Mouse (Mus musculus): Measurements from ENCODE around the gene Gtf2h5. TPM values are rescaled to one million over a fixed set of nuclear protein-coding genes. Genes with fewer than 3 reads are reported as not detected.

Gtf2h5 gene
- polyA plus RNA-seq, 1 experiment from 2014 or later, result 152 TPM

- ATAC-seq (replicated peaks; ENCODE audit: low FRiP score), result no peak
- Histone ChIP-seq H3K4me2 (no peak overlapping the region), H3K36me3 (ENCODE audit: control insufficient read depth, insufficient read depth, low read length) (peaks cover 9% of the 10 kb centered on the region), H3K4me1 (replicated peaks; ENCODE audit: control insufficient read depth, insufficient read depth, low read length) (no peaks in the 10 kb centered on the region), H3K9me3 (ENCODE audit: control insufficient read depth, low read length) (no peaks in the 10 kb centered on the region), H3K27me3 (replicated peaks; ENCODE audit: control insufficient read depth, insufficient read depth, low read length) (no peaks in the 10 kb centered on the region), H3K4me3 (ENCODE audit: low read depth, low read length) (no peak overlapping the region), H3K9ac (ENCODE audit: low read depth, low read length) (no peak overlapping the region), H3K27ac (ENCODE audit: low read depth, low read length) (no peak overlapping the region)
- 80% methylated on average over 2 of the region's 2 CpGs for WGBS
- no peak for DNase-seq (ENCODE audit: low spot score)
Measured at GRCm38 (mm10) chr17:6066021-6066420, 13.6 kb upstream of the Gtf2h5 start.

DNA sequence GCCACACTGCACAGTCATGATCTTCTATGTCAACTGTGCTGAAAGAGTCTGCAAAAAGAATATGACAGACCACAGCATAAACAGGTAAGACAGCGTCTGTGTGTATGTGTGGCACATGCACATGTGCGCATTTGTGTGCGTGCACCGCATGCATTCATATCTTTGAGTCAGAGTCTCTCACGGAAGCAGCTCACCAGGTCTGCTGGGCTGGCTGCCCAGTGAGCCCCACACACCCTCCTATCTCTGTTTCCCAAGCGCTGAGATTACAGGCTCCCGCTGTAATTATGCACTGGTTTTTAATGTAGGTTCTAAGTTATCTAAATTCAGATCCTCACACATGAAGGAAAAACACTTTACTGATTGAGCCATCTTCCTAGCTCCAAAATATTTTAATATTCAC is 12.0 kb upstream of the Gtf2h5 start:
- H3K4me1 ChIP-seq (replicated peaks; ENCODE audit: control insufficient read depth, insufficient read depth, low read length), result no peaks in the 10 kb centered on the region
- no peak overlapping the region for H3K27ac ChIP-seq (ENCODE audit: low read depth, low read length)
- no peak overlapping the region for H3K4me3 ChIP-seq (ENCODE audit: low read depth, low read length)
- ATAC-seq (replicated peaks; ENCODE audit: low FRiP score) (no peak), DNase-seq (ENCODE audit: low spot score) (no peak)
- no peak overlapping the region for H3K9ac ChIP-seq (ENCODE audit: low read depth, low read length)
- H3K4me2 ChIP-seq, result no peak overlapping the region
- H3K27me3 ChIP-seq (replicated peaks; ENCODE audit: control insufficient read depth, insufficient read depth, low read length), result no peaks in the 10 kb centered on the region
- 93% methylated on average over 7 of the region's 7 CpGs for WGBS
- H3K9me3 ChIP-seq (ENCODE audit: control insufficient read depth, low read length), result no peaks in the 10 kb centered on the region
- peaks cover 9% of the 10 kb centered on the region for H3K36me3 ChIP-seq (ENCODE audit: control insufficient read depth, insufficient read depth, low read length)

DNA sequence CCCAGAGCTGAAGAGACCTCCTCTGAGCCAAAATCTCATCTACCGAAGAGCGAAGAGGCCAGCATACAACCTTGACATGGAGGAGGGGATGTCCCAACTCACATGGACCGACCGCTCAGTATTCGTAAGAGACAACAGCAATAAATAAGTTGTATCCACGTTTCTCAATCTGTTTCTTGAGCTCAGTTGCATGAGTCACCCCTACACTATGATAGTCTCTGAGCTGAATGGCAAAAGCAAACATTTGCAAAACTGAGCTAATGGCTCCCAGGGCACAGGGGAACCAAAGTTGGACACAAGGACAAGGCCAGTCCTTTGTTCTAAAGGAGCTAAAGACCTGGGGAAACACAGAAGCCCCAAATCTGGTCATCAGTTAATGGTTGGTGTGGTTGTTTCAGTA is 9.7 kb upstream of the Gtf2h5 start:
- 91% methylated on average over 6 of the region's 6 CpGs for WGBS
- H3K4me2 ChIP-seq, result no peak overlapping the region
- no peak overlapping the region for H3K27ac ChIP-seq (ENCODE audit: low read depth, low read length)
- no peaks in the 10 kb centered on the region for H3K27me3 ChIP-seq (replicated peaks; ENCODE audit: control insufficient read depth, insufficient read depth, low read length)
- no peaks in the 10 kb centered on the region for H3K9me3 ChIP-seq (ENCODE audit: control insufficient read depth, low read length)
- no peak overlapping the region for H3K4me3 ChIP-seq (ENCODE audit: low read depth, low read length)
- H3K9ac ChIP-seq (ENCODE audit: low read depth, low read length), result no peak overlapping the region
- ATAC-seq (replicated peaks; ENCODE audit: low FRiP score) (no peak), DNase-seq (ENCODE audit: low spot score) (no peak)
- peaks cover 12% of the 10 kb centered on the region; the same call in 1 of the 2 replicates for H3K36me3 ChIP-seq (ENCODE audit: control insufficient read depth, insufficient read depth, low read length)
- H3K4me1 ChIP-seq (replicated peaks; ENCODE audit: control insufficient read depth, insufficient read depth, low read length), result no peaks in the 10 kb centered on the region

DNA sequence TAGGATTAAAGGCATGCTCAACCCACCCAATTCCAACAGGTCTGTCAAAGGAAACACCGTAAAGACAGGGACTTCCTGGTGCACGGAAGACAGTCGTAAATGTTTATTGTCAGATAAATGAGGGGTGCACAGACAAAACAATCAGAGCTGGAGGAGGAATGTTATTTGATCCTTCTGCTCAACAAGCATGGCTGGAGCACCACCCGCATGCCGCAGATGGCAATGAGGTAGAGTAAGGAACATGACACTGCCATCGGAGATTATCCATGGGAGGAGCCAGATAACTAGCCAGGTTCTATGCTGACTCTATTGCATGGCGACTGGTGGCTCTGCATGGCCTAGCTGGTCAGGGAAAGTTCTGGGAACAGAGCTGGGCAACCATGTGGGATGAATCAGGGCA is 6.2 kb upstream of the Gtf2h5 start:
- no peak overlapping the region for H3K4me2 ChIP-seq
- DNase-seq (ENCODE audit: low spot score), result no peak
- no peak overlapping the region for H3K4me3 ChIP-seq (ENCODE audit: low read depth, low read length)
- 82% methylated on average over 7 of the region's 7 CpGs for WGBS
- H3K27me3 ChIP-seq (replicated peaks; ENCODE audit: control insufficient read depth, insufficient read depth, low read length), result no peaks in the 10 kb centered on the region
- no peaks in the 10 kb centered on the region for H3K9me3 ChIP-seq (ENCODE audit: control insufficient read depth, low read length)
- H3K27ac ChIP-seq (ENCODE audit: low read depth, low read length), result no peak overlapping the region
- ATAC-seq (replicated peaks; ENCODE audit: low FRiP score), result no peak
- no peak overlapping the region for H3K9ac ChIP-seq (ENCODE audit: low read depth, low read length)
- H3K36me3 ChIP-seq (ENCODE audit: control insufficient read depth, insufficient read depth, low read length), result 0 out of 2 replicates have a peak, but pooled peaks cover 6% of the 10 kb centered on the region
- no peaks in the 10 kb centered on the region; the same call in 1 of the 2 replicates for H3K4me1 ChIP-seq (replicated peaks; ENCODE audit: control insufficient read depth, insufficient read depth, low read length)

DNA sequence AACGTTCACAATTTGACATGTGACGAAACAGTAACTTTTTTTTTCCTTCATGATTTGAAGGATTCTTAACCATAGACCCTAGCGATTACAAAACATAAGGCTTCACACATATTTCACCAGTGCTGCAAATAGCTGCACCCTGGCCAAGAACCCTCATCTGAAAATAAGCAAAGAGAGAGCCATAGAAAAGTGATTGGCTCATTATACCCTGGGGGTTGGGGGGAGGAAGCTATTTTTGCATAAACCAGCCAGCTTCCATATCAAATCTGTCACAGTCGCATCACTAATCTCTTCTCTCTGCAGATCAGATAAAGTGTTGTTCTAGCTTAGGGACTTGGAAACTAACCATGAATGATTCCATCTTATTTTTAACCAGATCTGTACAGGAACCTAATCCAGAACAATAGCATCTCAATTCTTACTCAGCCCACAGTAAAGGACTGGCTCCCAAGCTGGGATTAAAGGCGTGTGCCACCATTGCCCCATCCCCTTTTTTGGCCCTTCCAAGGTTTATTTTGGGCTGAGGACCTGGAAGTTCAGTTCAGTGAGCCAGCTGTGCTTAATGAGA is 3.8 kb downstream of the Gtf2h5 start:
- ATAC-seq (replicated peaks; ENCODE audit: low FRiP score) (no peak), DNase-seq (ENCODE audit: low spot score) (no peak)
- no peak overlapping the region for H3K9ac ChIP-seq (ENCODE audit: low read depth, low read length)
- H3K4me3 ChIP-seq (ENCODE audit: low read depth, low read length), result no peak overlapping the region
- no peaks in the 10 kb centered on the region for H3K9me3 ChIP-seq (ENCODE audit: control insufficient read depth, low read length)
- H3K4me2 ChIP-seq, result no peak overlapping the region
- H3K27ac ChIP-seq (ENCODE audit: low read depth, low read length), result no peak overlapping the region
- 87% methylated on average over 5 of the region's 5 CpGs for WGBS
- peaks cover 3% of the 10 kb centered on the region; the same call in 1 of the 2 replicates for H3K4me1 ChIP-seq (replicated peaks; ENCODE audit: control insufficient read depth, insufficient read depth, low read length)
- H3K27me3 ChIP-seq (replicated peaks; ENCODE audit: control insufficient read depth, insufficient read depth, low read length), result no peaks in the 10 kb centered on the region
- H3K36me3 ChIP-seq (ENCODE audit: control insufficient read depth, insufficient read depth, low read length), result peaks cover 6% of the 10 kb centered on the region

DNA sequence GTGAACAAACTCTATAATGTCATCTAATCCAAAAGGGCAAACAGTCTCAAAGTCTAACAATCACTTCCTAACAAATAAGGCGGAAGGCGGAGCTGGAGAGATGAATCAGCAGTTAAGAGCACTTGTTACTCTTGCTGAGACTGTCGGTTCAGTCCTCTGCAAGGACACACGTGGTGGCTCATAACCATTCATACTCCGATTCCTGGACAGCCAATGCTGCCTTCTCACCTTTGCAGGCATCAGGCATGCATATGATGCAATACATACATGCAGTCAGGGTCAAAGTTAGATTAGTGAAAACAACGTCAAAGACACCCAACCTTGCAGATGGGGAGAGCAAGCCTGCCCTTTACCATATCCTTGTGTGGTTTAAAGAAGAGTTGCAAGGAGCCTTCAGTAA is 12.0 kb downstream of the Gtf2h5 start:
- Histone ChIP-seq H3K36me3 (ENCODE audit: control insufficient read depth, insufficient read depth, low read length) (no peaks in the 10 kb centered on the region), H3K4me3 (ENCODE audit: low read depth, low read length) (no peak overlapping the region), H3K27me3 (replicated peaks; ENCODE audit: control insufficient read depth, insufficient read depth, low read length) (no peaks in the 10 kb centered on the region), H3K9me3 (ENCODE audit: control insufficient read depth, low read length) (no peaks in the 10 kb centered on the region), H3K4me2 (no peak overlapping the region), H3K9ac (ENCODE audit: low read depth, low read length) (no peak overlapping the region), H3K4me1 (replicated peaks; ENCODE audit: control insufficient read depth, insufficient read depth, low read length) (no peaks in the 10 kb centered on the region), H3K27ac (ENCODE audit: low read depth, low read length) (no peak overlapping the region)
- ATAC-seq (replicated peaks; ENCODE audit: low FRiP score), result no peak
- WGBS, result 87% methylated on average over 6 of the region's 6 CpGs
- no peak for DNase-seq (ENCODE audit: low spot score)

DNA sequence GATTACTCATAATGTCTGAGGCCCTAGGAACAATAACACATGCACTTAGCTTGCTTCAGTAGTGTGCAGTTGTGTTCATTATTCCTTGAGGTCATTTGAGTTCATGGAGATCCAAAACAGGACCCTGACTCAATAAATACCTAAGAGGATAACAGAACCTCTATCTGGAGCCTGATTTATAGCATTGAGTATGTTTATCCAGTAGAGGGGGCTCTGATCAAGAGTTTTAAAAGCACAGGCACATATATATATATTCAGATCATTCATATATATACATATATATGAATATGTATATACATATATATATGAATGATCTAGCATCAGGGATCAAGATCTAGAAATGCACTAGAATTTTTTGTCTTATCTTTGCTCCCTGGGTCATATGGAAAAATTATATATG is 16.0 kb downstream of the Gtf2h5 start:
- H3K4me1 ChIP-seq (replicated peaks; ENCODE audit: control insufficient read depth, insufficient read depth, low read length), result no peaks in the 10 kb centered on the region
- ATAC-seq (replicated peaks; ENCODE audit: low FRiP score), result no peak
- DNase-seq (ENCODE audit: low spot score), result no peak

DNA sequence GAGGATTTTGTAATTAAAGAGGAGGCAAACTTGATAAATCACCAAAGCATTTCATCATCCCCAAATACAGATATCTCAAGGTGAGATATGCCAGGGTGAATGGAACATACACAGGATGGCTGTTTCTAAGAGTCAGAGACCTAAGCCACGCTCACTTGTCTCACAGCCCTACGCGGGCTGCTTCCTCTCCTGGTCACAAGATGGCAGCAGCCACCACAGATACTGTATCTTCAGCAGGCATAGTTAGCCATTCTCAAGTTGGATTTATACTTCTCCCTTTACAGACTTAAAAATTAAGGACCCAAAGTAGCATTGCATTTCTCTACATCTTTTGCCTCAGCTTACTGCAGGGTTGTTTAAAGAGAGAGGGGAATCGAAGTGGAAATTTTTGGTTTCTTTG is 18.3 kb downstream of the Gtf2h5 start:
- H3K9me3 ChIP-seq (ENCODE audit: control insufficient read depth, low read length), result no peaks in the 10 kb centered on the region
- no peak overlapping the region for H3K27ac ChIP-seq (ENCODE audit: low read depth, low read length)
- H3K36me3 ChIP-seq (ENCODE audit: control insufficient read depth, insufficient read depth, low read length), result no peaks in the 10 kb centered on the region
- no peaks in the 10 kb centered on the region for H3K27me3 ChIP-seq (replicated peaks; ENCODE audit: control insufficient read depth, insufficient read depth, low read length)
- H3K9ac ChIP-seq (ENCODE audit: low read depth, low read length), result no peak overlapping the region
- H3K4me3 ChIP-seq (ENCODE audit: low read depth, low read length), result no peak overlapping the region
- ATAC-seq (replicated peaks; ENCODE audit: low FRiP score), result no peak
- DNase-seq (ENCODE audit: low spot score), result peak; percentile 35
- no peaks in the 10 kb centered on the region for H3K4me1 ChIP-seq (replicated peaks; ENCODE audit: control insufficient read depth, insufficient read depth, low read length)
- 31% methylated on average over 4 of the region's 4 CpGs for WGBS
- no peak overlapping the region for H3K4me2 ChIP-seq

More for the DNA sequence above, 16.0 kb downstream of the Gtf2h5 start:
- Histone ChIP-seq H3K4me3 (ENCODE audit: low read depth, low read length) (no peak overlapping the region), H3K36me3 (ENCODE audit: control insufficient read depth, insufficient read depth, low read length) (no peaks in the 10 kb centered on the region), H3K27me3 (replicated peaks; ENCODE audit: control insufficient read depth, insufficient read depth, low read length) (no peaks in the 10 kb centered on the region), H3K4me2 (no peak overlapping the region), H3K27ac (ENCODE audit: low read depth, low read length) (no peak overlapping the region), H3K9me3 (ENCODE audit: control insufficient read depth, low read length) (no peaks in the 10 kb centered on the region), H3K9ac (ENCODE audit: low read depth, low read length) (no peak overlapping the region)

GRCm38 (mm10) chr17:6102287-6102686 is 22.7 kb downstream of the Gtf2h5 start:
- DNase-seq (ENCODE audit: low spot score) (no peak), ATAC-seq (replicated peaks; ENCODE audit: low FRiP score) (no peak)
- 89% methylated on average over 3 of the region's 3 CpGs for WGBS
- H3K4me3 ChIP-seq (ENCODE audit: low read depth, low read length), result no peak overlapping the region
- H3K36me3 ChIP-seq (ENCODE audit: control insufficient read depth, insufficient read depth, low read length), result no peaks in the 10 kb centered on the region
- no peaks in the 10 kb centered on the region for H3K9me3 ChIP-seq (ENCODE audit: control insufficient read depth, low read length)
- H3K27ac ChIP-seq (ENCODE audit: low read depth, low read length), result no peak overlapping the region
- no peak overlapping the region for H3K4me2 ChIP-seq
- H3K9ac ChIP-seq (ENCODE audit: low read depth, low read length), result no peak overlapping the region
- H3K27me3 ChIP-seq (replicated peaks; ENCODE audit: control insufficient read depth, insufficient read depth, low read length), result no peaks in the 10 kb centered on the region
- H3K4me1 ChIP-seq (replicated peaks; ENCODE audit: control insufficient read depth, insufficient read depth, low read length), result no peaks in the 10 kb centered on the region

Data from liver, embryonic 11.5 days (tissue).